Mouse (Mus musculus) heart, embryonic 15.5 days (tissue): ENCODE data around the gene Cdh5. TPM values are rescaled to one million over a fixed set of nuclear protein-coding genes. Genes with fewer than 3 reads are reported as not detected.

Source experiments
- ATAC-seq: fragments of 200-750 bp; cut with Nextera tagmentation; replicated peaks from 2 replicates; pipeline ENCODE4 v1.8.0; 2017; ENCODE audit warnings: low read depth, moderate TSS enrichment; ENCODE audit not compliant: insufficient number of reproducible peaks, insufficient read depth, low FRiP score
- H3K27ac ChIP-seq: fragments of 300-500 bp; sonication (generic); 2 replicates; pipeline ENCODE4 v1.5.1; 2015; ENCODE audit warnings: mild to moderate bottlenecking, inconsistent platforms
- H3K27me3 ChIP-seq: fragments of 300-500 bp; sonication (generic); 2 replicates; pipeline ENCODE4 v1.6.1; 2015; ENCODE audit warnings: inconsistent platforms
- H3K36me3 ChIP-seq: fragments of 300-500 bp; sonication (generic); 2 replicates; pipeline ENCODE4 v1.6.1; 2015; ENCODE audit warnings: mild to moderate bottlenecking, inconsistent platforms
- H3K4me1 ChIP-seq: fragments of 300-500 bp; sonication (generic); replicated peaks from 2 replicates; pipeline ENCODE4 v1.6.1; 2015; ENCODE audit warnings: inconsistent platforms
- H3K4me2 ChIP-seq: fragments of 300-500 bp; sonication (generic); 2 replicates; pipeline ENCODE4 v1.6.1; 2015; ENCODE audit warnings: inconsistent platforms, mild to moderate bottlenecking, moderate library complexity
- H3K4me3 ChIP-seq: fragments of 300-500 bp; sonication (generic); 2 replicates; pipeline ENCODE4 v1.5.1; 2015; ENCODE audit warnings: mild to moderate bottlenecking, inconsistent platforms
- H3K9ac ChIP-seq: fragments of 300-500 bp; sonication (generic); 2 replicates; pipeline ENCODE4 v1.6.1; 2015; ENCODE audit warnings: mild to moderate bottlenecking, inconsistent platforms
- H3K9me3 ChIP-seq: fragments of 300-500 bp; sonication (generic); replicated peaks from 2 replicates; pipeline ENCODE4 v1.6.1; 2016; ENCODE audit warnings: inconsistent platforms
- WGBS: fragments of 180-500 bp; shearing (Covaris S2); methylation state at CpG from one replicate; pipeline ENCODE4 v1.1.7; 2015; ENCODE audit warnings: mixed read lengths; 5-methylcytosine and 5-hydroxymethylcytosine counted together
- polyA plus RNA-seq: library from polyadenylated mRNA; unstranded; fragments of >200 nt; fragmentation: Nextera tagmentation; extraction: Ambion mirVana; gene quantifications from 2 replicates; pipeline ENCODE4 v1.2.1, GENCODE M21; 2015

The Cdh5 gene
- polyA plus RNA-seq, 1 experiment from 2014 or later: 45.9 TPM

GRCm38 (mm10) chr8:104110498-104111134 is 9.2 kb downstream of the Cdh5 start:
- WGBS: 60% methylated on average over 10 of the region's 10 CpGs
- H3K9ac ChIP-seq: no peak overlapping the region
- H3K4me3 ChIP-seq: no peak overlapping the region
- H3K27me3 ChIP-seq: no peaks in the 10 kb centered on the region
- ATAC-seq: no peak
- H3K9me3 ChIP-seq: no peaks in the 10 kb centered on the region
- no peak overlapping the region for H3K27ac ChIP-seq
- no peaks in the 10 kb centered on the region for H3K36me3 ChIP-seq
- no peak overlapping the region for H3K4me2 ChIP-seq
- peaks cover 7% of the 10 kb centered on the region; the same call in 1 of the 2 replicates for H3K4me1 ChIP-seq

DNA sequence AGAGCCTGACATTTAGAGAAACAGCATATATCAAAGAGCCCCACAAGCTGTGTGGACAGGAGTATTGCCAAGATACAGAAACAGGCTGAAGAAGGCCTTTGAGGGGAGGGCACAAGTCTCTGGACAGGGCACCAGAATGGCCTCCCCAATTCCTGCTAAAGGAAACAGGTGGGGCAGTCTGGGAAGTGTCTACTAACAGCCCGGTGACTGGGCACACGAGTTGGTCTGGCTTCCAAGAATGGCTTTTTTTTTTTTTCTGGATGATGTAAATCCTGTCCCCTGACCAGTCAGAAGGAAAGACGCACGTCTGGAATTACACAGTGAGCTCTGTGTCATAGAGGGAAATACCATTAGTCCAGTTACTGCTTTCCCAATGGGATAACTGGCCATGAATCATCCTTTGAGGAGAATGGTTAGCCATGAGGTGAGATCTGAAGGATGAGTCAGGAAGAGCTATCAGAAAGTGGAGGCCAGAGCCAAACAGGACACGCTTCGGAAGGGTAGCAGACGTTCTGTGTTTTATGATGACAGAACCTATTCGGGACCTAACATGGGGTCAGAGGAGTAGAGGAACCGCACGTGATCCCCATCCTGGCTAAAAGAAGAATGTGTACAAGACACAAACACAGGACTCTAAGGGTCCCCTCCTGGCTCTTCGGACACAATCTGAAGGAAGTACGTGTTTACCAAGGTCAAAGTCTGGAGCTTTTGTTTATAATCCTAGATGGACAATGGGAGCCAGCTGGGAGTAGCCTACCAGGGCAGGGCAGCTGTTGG is 20.4 kb downstream of the Cdh5 start:
- ATAC-seq: no peak
- H3K9ac ChIP-seq: no peak overlapping the region
- 69% methylated on average over 12 of the region's 12 CpGs for WGBS
- H3K4me2 ChIP-seq: no peak overlapping the region
- no peak overlapping the region for H3K4me3 ChIP-seq
- H3K4me1 ChIP-seq: peaks cover 5% of the 10 kb centered on the region
- H3K9me3 ChIP-seq: no peaks in the 10 kb centered on the region
- no peaks in the 10 kb centered on the region for H3K36me3 ChIP-seq
- no peak overlapping the region for H3K27ac ChIP-seq
- H3K27me3 ChIP-seq: no peaks in the 10 kb centered on the region

GRCm38 (mm10) chr8:104123080-104123657 is 21.7 kb downstream of the Cdh5 start:
- no peak for ATAC-seq
- no peaks in the 10 kb centered on the region for H3K27me3 ChIP-seq

DNA sequence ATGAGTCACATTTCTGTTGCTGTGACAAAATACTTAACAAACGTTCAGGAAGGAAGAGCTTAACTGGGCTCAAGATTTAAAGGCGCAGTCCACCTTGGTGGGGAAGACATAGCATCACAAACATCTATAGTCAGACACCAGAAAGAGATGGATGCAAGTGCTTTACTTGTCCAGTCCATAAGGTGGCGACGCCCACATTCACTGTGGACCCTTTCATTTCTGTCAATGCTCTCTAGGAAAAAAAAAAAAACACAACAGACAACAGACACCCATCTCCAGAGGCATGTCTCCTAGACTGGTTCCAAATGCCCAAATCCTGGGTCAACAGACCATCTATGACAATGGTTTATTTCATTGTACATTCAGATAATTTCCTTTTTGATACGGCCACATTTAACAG is 23.1 kb downstream of the Cdh5 start:
- Histone ChIP-seq H3K9ac (no peak overlapping the region), H3K36me3 (no peaks in the 10 kb centered on the region), H3K4me3 (no peak overlapping the region), H3K9me3 (no peaks in the 10 kb centered on the region), H3K27me3 (no peaks in the 10 kb centered on the region), H3K27ac (no peak overlapping the region), H3K4me2 (no peak overlapping the region), H3K4me1 (peaks cover 12% of the 10 kb centered on the region)
- 74% methylated on average over 5 of the region's 5 CpGs for WGBS
- ATAC-seq: no peak

More at GRCm38 (mm10) chr8:104123080-104123657, 21.7 kb downstream of the Cdh5 start:
- Histone ChIP-seq H3K4me2 (no peak overlapping the region), H3K36me3 (no peaks in the 10 kb centered on the region), H3K9me3 (no peaks in the 10 kb centered on the region), H3K27ac (no peak overlapping the region), H3K4me3 (no peak overlapping the region), H3K9ac (no peak overlapping the region), H3K4me1 (peaks cover 12% of the 10 kb centered on the region)
- 90% methylated on average over 2 of the region's 2 CpGs for whole genome bisulfite sequencing

DNA sequence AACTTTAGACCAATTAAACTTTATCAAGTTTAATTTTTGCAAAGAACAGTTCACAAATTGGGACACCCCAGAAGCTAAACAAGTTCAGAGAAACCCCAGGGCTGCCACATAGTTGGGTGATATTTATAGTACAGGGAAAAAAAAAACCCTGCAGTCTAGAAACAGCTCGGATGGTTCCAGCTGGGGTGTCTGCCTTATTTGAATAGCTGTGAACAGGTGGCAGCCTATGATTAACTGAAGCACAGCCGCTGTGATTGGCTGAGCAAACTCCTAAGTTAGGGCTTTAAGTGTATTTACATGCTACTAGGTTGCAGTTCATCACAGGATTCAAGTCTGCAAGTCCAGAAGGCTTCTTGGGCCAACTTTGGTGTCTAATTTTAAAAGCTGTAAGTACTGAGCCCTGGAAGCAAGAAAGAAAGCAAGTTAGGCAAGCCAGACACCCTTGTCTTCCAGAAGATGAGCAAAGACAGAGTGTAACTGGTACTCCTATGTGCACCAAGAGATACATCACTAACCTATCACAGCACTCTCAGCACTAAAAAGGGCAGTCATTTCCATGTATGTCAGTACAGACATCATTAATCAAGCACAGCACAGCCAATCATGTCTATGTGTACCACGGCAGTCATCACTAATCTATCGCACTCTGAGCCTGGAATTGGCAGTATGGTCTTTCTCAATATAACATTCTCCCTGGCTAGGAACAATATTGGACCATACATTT is 25.9 kb downstream of the Cdh5 start:
- no peak overlapping the region for H3K4me2 ChIP-seq
- H3K9ac ChIP-seq: no peak overlapping the region
- H3K4me1 ChIP-seq: peaks cover 12% of the 10 kb centered on the region
- H3K36me3 ChIP-seq: no peaks in the 10 kb centered on the region; the same call in 1 of the 2 replicates
- 57% methylated on average over 4 of the region's 4 CpGs for whole genome bisulfite sequencing
- H3K4me3 ChIP-seq: no peak overlapping the region
- no peak for ATAC-seq
- no peaks in the 10 kb centered on the region for H3K9me3 ChIP-seq
- no peaks in the 10 kb centered on the region for H3K27me3 ChIP-seq
- H3K27ac ChIP-seq: 0 out of 2 replicates have a peak overlapping the region, but pooled peaks have one; percentile 6

GRCm38 (mm10) chr8:104130916-104131315 is 29.5 kb downstream of the Cdh5 start:
- H3K36me3 ChIP-seq: no peaks in the 10 kb centered on the region; the same call in 1 of the 2 replicates
- H3K9ac ChIP-seq: no peak overlapping the region
- H3K27me3 ChIP-seq: no peaks in the 10 kb centered on the region
- ATAC-seq: no peak
- no peak overlapping the region for H3K4me3 ChIP-seq
- H3K27ac ChIP-seq: no peak overlapping the region
- no peak overlapping the region for H3K4me2 ChIP-seq
- no peaks in the 10 kb centered on the region for H3K9me3 ChIP-seq
- H3K4me1 ChIP-seq: peaks cover 12% of the 10 kb centered on the region
- WGBS: 87% methylated on average over 9 of the region's 9 CpGs

DNA sequence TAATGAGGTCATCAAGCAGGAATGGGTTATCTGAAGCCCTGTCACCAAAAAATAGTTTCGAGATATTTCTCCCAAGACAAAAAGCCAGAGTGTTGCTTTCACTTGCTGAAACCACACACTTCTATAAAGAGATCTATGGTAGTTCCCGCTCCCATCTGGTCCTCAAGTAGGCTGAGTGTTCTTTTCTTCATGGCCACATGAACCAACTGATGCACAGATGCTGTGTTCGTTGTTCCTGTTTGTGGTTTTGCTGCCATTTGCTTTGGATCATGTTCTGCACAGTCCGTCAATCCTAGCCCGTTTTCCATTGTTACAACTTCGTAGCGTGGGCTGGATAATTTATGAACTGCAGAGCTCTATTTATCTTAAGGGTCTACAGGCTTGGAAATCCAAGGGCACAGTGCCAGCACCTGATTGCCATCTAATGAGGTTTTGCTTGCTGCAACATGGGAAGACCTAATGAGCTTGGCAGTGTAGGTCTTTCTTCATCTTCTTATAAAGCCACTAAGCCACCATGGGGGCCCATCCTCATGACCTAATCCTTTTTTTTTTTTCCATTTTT is 30.1 kb downstream of the Cdh5 start:
- Histone ChIP-seq H3K4me1 (peaks cover 11% of the 10 kb centered on the region), H3K27ac (no peak overlapping the region), H3K36me3 (no peaks in the 10 kb centered on the region; the same call in 1 of the 2 replicates), H3K9ac (no peak overlapping the region), H3K27me3 (no peaks in the 10 kb centered on the region), H3K4me3 (no peak overlapping the region), H3K4me2 (no peak overlapping the region), H3K9me3 (no peaks in the 10 kb centered on the region)
- 75% methylated on average over 7 of the region's 7 CpGs for WGBS
- ATAC-seq: no peak

DNA sequence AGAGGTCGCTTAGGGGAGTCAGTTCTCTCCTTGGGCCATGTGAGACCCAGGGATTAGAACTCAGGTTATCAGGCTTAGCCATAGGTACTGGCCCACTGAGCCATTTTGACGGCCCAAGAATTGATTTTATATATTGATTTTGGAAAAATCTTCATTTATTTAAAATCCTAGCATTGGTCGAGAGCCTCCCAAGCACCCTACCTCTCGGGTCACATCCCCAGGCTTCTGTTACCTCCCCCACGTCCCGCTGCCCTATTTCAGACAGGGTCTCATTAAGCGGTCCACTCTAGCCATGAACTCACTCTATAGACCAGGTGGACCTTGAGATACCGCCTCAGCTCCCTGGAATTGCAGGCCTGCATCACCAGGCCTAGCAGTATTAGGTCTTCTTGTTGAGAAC is 33.1 kb downstream of the Cdh5 start:
- no peaks in the 10 kb centered on the region for H3K4me1 ChIP-seq
- H3K4me3 ChIP-seq: no peak overlapping the region
- H3K27ac ChIP-seq: no peak overlapping the region
- H3K4me2 ChIP-seq: no peak overlapping the region
- no peaks in the 10 kb centered on the region for H3K9me3 ChIP-seq
- no peak overlapping the region for H3K9ac ChIP-seq
- no peaks in the 10 kb centered on the region; the same call in 1 of the 2 replicates for H3K36me3 ChIP-seq
- H3K27me3 ChIP-seq: no peaks in the 10 kb centered on the region
- WGBS: 85% methylated on average over 8 of the region's 8 CpGs
- no peak for ATAC-seq

GRCm38 (mm10) chr8:104136277-104136676 is 34.9 kb downstream of the Cdh5 start:
- Histone ChIP-seq H3K4me3 (no peak overlapping the region), H3K4me1 (no peaks in the 10 kb centered on the region), H3K4me2 (no peak overlapping the region), H3K9ac (no peak overlapping the region), H3K27me3 (no peaks in the 10 kb centered on the region), H3K36me3 (no peaks in the 10 kb centered on the region), H3K9me3 (no peaks in the 10 kb centered on the region), H3K27ac (no peak overlapping the region)
- WGBS: 79% methylated on average over 3 of the region's 3 CpGs
- no peak for ATAC-seq

GRCm38 (mm10) chr8:104137636-104138035 is 36.2 kb downstream of the Cdh5 start:
- H3K9me3 ChIP-seq: no peaks in the 10 kb centered on the region
- no peak for ATAC-seq
- no peak overlapping the region for H3K4me3 ChIP-seq
- no peak overlapping the region for H3K4me2 ChIP-seq
- 74% methylated on average over 5 of the region's 5 CpGs for WGBS
- no peaks in the 10 kb centered on the region for H3K36me3 ChIP-seq
- no peaks in the 10 kb centered on the region for H3K27me3 ChIP-seq
- H3K27ac ChIP-seq: no peak overlapping the region
- H3K9ac ChIP-seq: no peak overlapping the region
- H3K4me1 ChIP-seq: no peaks in the 10 kb centered on the region

GRCm38 (mm10) chr8:104140611-104141010 is 39.2 kb downstream of the Cdh5 start:
- Histone ChIP-seq H3K36me3 (no peaks in the 10 kb centered on the region), H3K4me2 (no peak overlapping the region), H3K9ac (no peak overlapping the region), H3K4me1 (no peaks in the 10 kb centered on the region), H3K9me3 (no peaks in the 10 kb centered on the region), H3K27me3 (no peaks in the 10 kb centered on the region), H3K4me3 (no peak overlapping the region), H3K27ac (no peak overlapping the region)
- no peak for ATAC-seq
- 82% methylated on average over 13 of the region's 13 CpGs for WGBS
